Mouse (Mus musculus): ENCODE data around the gene Hbb-bt. TPM values are rescaled to one million over a fixed set of nuclear protein-coding genes. Genes with fewer than 3 reads are reported as not detected.

Gene Hbb-bt
- total and polyA plus RNA-seq, 3 experiments: 118 to 120 TPM; not detected in 1

- TF ChIP-seq TBP (IDR thresholded peaks at IDR 0.05; ENCODE audit: low read depth, low read length): no peak
Measured at GRCm38 (mm10) chr7:103854669-103855068, 40.9 kb upstream of the Hbb-bt start (continued).

GRCm38 (mm10) chr7:103853090-103853489, 39.3 kb upstream of the Hbb-bt start, which contains the start of gene Hbb-y:
TSS of gene Hbb-y (minus strand) at chr7:103853216.
- TF ChIP-seq MYB (IDR thresholded peaks at IDR 0.05; ENCODE audit: low read depth, low read length) (no peak), USF1 (IDR thresholded peaks at IDR 0.05; ENCODE audit: low read depth, low read length) (no peak), UBTF (IDR thresholded peaks at IDR 0.05; ENCODE audit: borderline replicate concordance, insufficient read depth, low read depth, low read length) (no peak)
- Histone ChIP-seq H3K4me3 (ENCODE audit: control insufficient read depth in 1 of 2, insufficient read depth in 1 of 2, low read depth in 2 of 2, low read length in 2 of 2) (no peak within 1 kb of the TSS), H3K27me3 (ENCODE audit: control insufficient read depth in 1 of 2, insufficient read depth in 2 of 2, low read length in 2 of 2) (no peaks in the 10 kb centered on the region), H3K36me3 (ENCODE audit: control insufficient read depth in 1 of 2, insufficient read depth in 2 of 2, low read length in 2 of 2) (peaks cover 0 to 15% of the 10 kb centered on the region in 2 experiments; a peak in 2 of 4 replicates), H3K9ac (ENCODE audit: control insufficient read depth, low read depth, low read length, poor library complexity, severe bottlenecking) (no peak within 1 kb of the TSS), H3K27ac (ENCODE audit: control insufficient read depth, low read depth, low read length) (no peak within 1 kb of the TSS), H3K79me2 (ENCODE audit: control insufficient read depth, insufficient read depth, low read length, poor library complexity) (no peaks in the 10 kb centered on the region), H3K9me3 (replicated peaks; ENCODE audit: insufficient read depth, low read length) (no peaks in the 10 kb centered on the region), H3K4me1 (ENCODE audit: control insufficient read depth in 1 of 2, insufficient read depth in 2 of 2, low read length in 2 of 2) (peaks cover 6 to 16% of the 10 kb centered on the region in 2 experiments)
- no peak for DNase-seq (ENCODE audit: low read depth, low spot score)

DNA sequence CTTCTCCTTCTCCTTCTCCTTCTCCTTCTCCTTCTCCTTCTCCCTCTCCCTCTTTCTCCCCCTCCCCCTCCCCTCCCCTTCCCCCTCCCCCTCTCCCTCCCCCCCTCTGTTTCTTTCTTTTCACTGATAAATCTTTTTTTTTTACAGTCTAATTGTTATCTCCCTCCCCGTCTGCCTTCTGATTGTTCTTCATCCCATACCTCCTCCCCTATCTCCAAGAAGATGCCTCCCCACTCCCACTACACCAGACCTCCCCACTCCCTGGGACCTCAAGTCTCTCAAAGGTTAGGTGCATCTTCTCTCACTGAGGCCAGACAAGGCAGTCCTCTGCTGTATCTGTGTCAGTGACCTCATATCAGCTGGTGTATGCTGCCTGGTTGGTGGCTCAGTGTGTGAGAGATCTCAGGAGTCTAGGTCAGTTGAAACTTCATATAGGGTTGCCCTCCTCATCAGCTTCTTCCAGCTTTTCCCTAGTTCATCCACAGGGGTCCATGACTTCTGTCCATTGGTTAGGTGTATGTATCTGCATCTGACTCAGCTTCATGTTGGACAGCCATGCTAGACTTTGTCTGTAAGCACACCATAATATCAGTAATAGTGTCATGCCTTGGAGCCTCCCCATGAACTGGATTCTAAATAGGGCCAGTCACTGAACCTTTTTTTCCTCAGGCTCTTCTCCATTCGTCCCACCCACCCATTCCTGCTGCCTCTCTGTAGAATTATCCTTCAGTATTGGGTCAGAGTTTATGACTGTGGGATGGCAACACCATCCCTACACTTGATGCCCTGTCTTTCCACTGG, 30.9 kb upstream of the Hbb-bt start:
- H3K27me3 ChIP-seq (ENCODE audit: control insufficient read depth in 1 of 2, insufficient read depth in 2 of 2, low read length in 2 of 2): no peaks in the 10 kb centered on the region
- H3K9me3 ChIP-seq (replicated peaks; ENCODE audit: insufficient read depth, low read length): no peaks in the 10 kb centered on the region
- H3K27ac ChIP-seq (ENCODE audit: control insufficient read depth, low read depth, low read length): no peak overlapping the region
- H3K4me1 ChIP-seq (ENCODE audit: control insufficient read depth in 1 of 2, insufficient read depth in 2 of 2, low read length in 2 of 2): peaks cover 4 to 9% of the 10 kb centered on the region in 2 experiments
- H3K4me3 ChIP-seq (ENCODE audit: control insufficient read depth in 1 of 2, insufficient read depth in 1 of 2, low read depth in 2 of 2, low read length in 2 of 2): no peak overlapping the region
- no peak for DNase-seq (ENCODE audit: low read depth, low spot score)
- H3K9ac ChIP-seq (ENCODE audit: control insufficient read depth, low read depth, low read length, poor library complexity, severe bottlenecking): no peak overlapping the region
- TF ChIP-seq EP300 (IDR thresholded peaks at IDR 0.05; ENCODE audit: low read depth in 1 of 2, low read length in 2 of 2): peak in 1 of 2 experiments; percentile 33; a peak in 1 of 4 replicates
- 0 out of 2 replicates have a peak, but pooled peaks have one; percentile 37 for TF ChIP-seq ZNF384 (IDR thresholded peaks at IDR 0.05; ENCODE audit: low read depth, low read length)
- TF ChIP-seq UBTF (IDR thresholded peaks at IDR 0.05; ENCODE audit: borderline replicate concordance, insufficient read depth, low read depth, low read length): no peak
- TF ChIP-seq RCOR1 (IDR thresholded peaks at IDR 0.05; ENCODE audit: low read depth, low read length): 0 out of 2 replicates have a peak, but pooled peaks have one; percentile 10
- H3K36me3 ChIP-seq (ENCODE audit: control insufficient read depth in 1 of 2, insufficient read depth in 2 of 2, low read length in 2 of 2): peaks cover 0 to 4% of the 10 kb centered on the region in 2 experiments; a peak in 2 of 4 replicates
- no peaks in the 10 kb centered on the region for H3K79me2 ChIP-seq (ENCODE audit: control insufficient read depth, insufficient read depth, low read length, poor library complexity)

DNA sequence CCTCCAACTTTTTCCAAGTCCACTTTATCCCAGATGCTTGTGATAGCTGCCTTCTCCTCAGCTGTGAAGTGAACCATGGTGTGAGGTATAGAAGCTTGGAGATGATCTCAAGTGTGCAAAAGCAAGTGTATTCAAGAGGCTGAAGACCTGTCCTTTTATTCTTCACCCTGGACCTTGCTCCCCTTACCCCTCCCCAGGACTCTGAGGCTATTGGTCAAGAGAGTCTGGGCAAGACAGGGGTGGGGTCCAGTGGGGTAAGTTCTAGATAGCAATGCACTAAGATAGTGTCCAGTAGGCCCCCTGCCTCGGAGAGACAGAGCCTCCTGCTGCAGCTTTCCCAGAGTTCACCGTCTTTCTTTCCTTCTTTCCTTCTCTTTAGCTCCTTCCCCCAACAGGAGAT, 29.2 kb upstream of the Hbb-bt start, which contains the start of gene Hbb-bh1:
Gene Hbb-bh1 (minus strand): TSS at position 131 of the 400 bp plus-strand sequence.
- H3K4me1 ChIP-seq (ENCODE audit: control insufficient read depth in 1 of 2, insufficient read depth in 2 of 2, low read length in 2 of 2): peaks cover 7 to 12% of the 10 kb centered on the region in 2 experiments
- peaks cover 0 to 4% of the 10 kb centered on the region in 2 experiments; a peak in 2 of 4 replicates for H3K36me3 ChIP-seq (ENCODE audit: control insufficient read depth in 1 of 2, insufficient read depth in 2 of 2, low read length in 2 of 2)
- no peak within 1 kb of the TSS for H3K9ac ChIP-seq (ENCODE audit: control insufficient read depth, low read depth, low read length, poor library complexity, severe bottlenecking)
- no peak within 1 kb of the TSS for H3K27ac ChIP-seq (ENCODE audit: control insufficient read depth, low read depth, low read length)
- TF ChIP-seq POLR2AphosphoS2 (IDR thresholded peaks at IDR 0.05; ENCODE audit: low read length) (no peak), CTCF (IDR thresholded peaks at IDR 0.05 in 2 of 3, conservative IDR thresholded peaks at IDR 0.05 in 1 of 3; ENCODE audit: control insufficient read depth in 1 of 3, insufficient read depth in 1 of 3, low read depth in 2 of 3, low read length in 3 of 3, poor library complexity in 1 of 3, severe bottlenecking in 1 of 3) (no peak), ZNF384 (IDR thresholded peaks at IDR 0.05; ENCODE audit: low read depth, low read length) (no peak), USF2 (IDR thresholded peaks at IDR 0.05; ENCODE audit: borderline replicate concordance in 1 of 2, insufficient read depth in 1 of 2, low read depth in 1 of 2, low read length in 2 of 2) (no peak), MAZ (IDR thresholded peaks at IDR 0.05; ENCODE audit: low read depth, low read length) (no peak), UBTF (IDR thresholded peaks at IDR 0.05; ENCODE audit: borderline replicate concordance, insufficient read depth, low read depth, low read length) (no peak), GATA1 (IDR thresholded peaks at IDR 0.05; ENCODE audit: low read depth, low read length) (no peak), KAT2A (conservative IDR thresholded peaks at IDR 0.05; ENCODE audit: low read depth, low read length) (no peak), MYC (IDR thresholded peaks at IDR 0.05; ENCODE audit: low read depth, low read length) (no peak), TAL1 (IDR thresholded peaks at IDR 0.05; ENCODE audit: low read length) (no peak), NELFE (IDR thresholded peaks at IDR 0.05; ENCODE audit: low read depth, low read length) (no peak)
- H3K27me3 ChIP-seq (ENCODE audit: control insufficient read depth in 1 of 2, insufficient read depth in 2 of 2, low read length in 2 of 2): no peaks in the 10 kb centered on the region
- DNase-seq (ENCODE audit: low read depth, low spot score): no peak
- no peaks in the 10 kb centered on the region for H3K79me2 ChIP-seq (ENCODE audit: control insufficient read depth, insufficient read depth, low read length, poor library complexity)
- no peak within 1 kb of the TSS for H3K4me3 ChIP-seq (ENCODE audit: control insufficient read depth in 1 of 2, insufficient read depth in 1 of 2, low read depth in 2 of 2, low read length in 2 of 2)
- no peaks in the 10 kb centered on the region for H3K9me3 ChIP-seq (replicated peaks; ENCODE audit: insufficient read depth, low read length)
